ENCODE assay signal across 11 mouse cellular contexts in the genomic region with DNA sequence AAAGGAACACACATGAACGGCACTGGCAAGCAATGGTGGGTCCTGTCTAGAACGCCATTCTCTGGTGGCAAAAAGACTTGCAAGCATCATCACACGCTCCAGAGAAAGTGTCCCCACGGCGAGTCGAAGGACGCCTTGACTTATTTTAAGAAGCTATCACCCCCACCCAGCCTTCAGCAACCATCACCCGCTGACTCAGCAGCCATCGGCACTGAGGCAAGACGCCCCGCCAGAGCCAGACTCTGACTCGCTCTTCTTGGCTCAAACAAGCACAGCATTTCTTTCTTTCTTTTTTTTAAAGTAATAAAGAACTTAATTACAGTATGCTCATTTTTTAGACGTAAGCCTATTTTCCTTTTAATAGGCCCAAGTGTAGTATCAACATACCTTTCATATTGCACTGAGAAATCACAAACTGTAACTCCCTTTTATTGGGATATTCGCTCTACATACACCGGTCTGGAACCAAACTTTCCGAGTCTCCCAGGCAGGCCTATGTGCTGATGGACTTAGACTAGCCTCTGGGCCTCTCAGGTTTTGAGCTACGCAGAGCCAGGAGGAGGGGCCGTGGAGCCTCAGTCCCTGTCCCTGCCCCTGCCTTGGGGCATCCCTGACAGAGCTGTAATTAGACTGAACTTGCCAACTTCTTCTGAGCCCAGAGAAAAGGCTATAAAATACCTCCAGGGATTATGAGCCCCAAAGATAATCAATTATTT. TPM values are rescaled to one million over a fixed set of nuclear protein-coding genes. Genes with fewer than 3 reads are reported as not detected.
A peak's percentile ranks its signal among the peaks of the same experiment; 100 is the strongest.
DNase-seq lines count a peak whose midpoint lies in the region; ATAC-seq and TF ChIP-seq lines count a peak whose summit lies in the region.
"Had no signal": no experiment of that assay in that cellular context is flagged by ENCODE, and none has a peak within 500 bp of the region (broad histone marks: within the 10 kb centered on the region; RNA-seq: fewer than 3 reads in every experiment).

No protein-coding gene starts in this region.

- H3K27ac ChIP-seq in gastrocnemius, adult 2 months, result no peak overlapping the region
- peak overlapping the region; percentile 22; the same call in 1 of the 2 replicates for H3K27ac ChIP-seq in olfactory bulb, adult 2 months (ENCODE audit: insufficient read depth, low read depth, low read length)
- no peak overlapping the region for H3K27ac ChIP-seq in intestine, embryonic 15.5 days
- H3K27ac ChIP-seq: embryonic facial prominence, embryonic 12.5 days; hindbrain, embryonic 15.5 days; left cerebral cortex, adult 2 months; midbrain, embryonic 13.5 days had no signal

- 40% methylated on average over 18 of the region's 18 CpGs for WGBS in olfactory bulb, adult 2 months
- 74% methylated on average over 18 of the region's 18 CpGs for WGBS in intestine, embryonic 15.5 days

- H3K4me2 ChIP-seq in intestine, embryonic 15.5 days (replicated peaks), result no peak overlapping the region
- H3K4me2 ChIP-seq: embryonic facial prominence, embryonic 12.5 days; hindbrain, embryonic 15.5 days; midbrain, embryonic 13.5 days had no signal

- TF ChIP-seq POLR2A in olfactory bulb, adult 2 months (IDR thresholded peaks at IDR 0.05; ENCODE audit: insufficient read depth, low read depth, low read length), result no peak

- H3K36me3 ChIP-seq in intestine, embryonic 15.5 days, result no peaks in the 10 kb centered on the region
- H3K36me3 ChIP-seq: embryonic facial prominence, embryonic 12.5 days; hindbrain, embryonic 15.5 days; midbrain, embryonic 13.5 days had no signal

- H3K27me3 ChIP-seq in intestine, embryonic 15.5 days (replicated peaks), result no peaks in the 10 kb centered on the region
- H3K27me3 ChIP-seq: hindbrain, embryonic 15.5 days had no signal

- H3K4me1 ChIP-seq in olfactory bulb, adult 2 months (ENCODE audit: control insufficient read depth, insufficient read depth, low read length), result peaks cover 26% of the 10 kb centered on the region
- peaks cover 56% of the 10 kb centered on the region for H3K4me1 ChIP-seq in intestine, embryonic 15.5 days (replicated peaks)

- H3K9ac ChIP-seq in intestine, embryonic 15.5 days, result no peak overlapping the region
- H3K9ac ChIP-seq: embryonic facial prominence, embryonic 12.5 days; hindbrain, embryonic 15.5 days; midbrain, embryonic 13.5 days had no signal

- TF ChIP-seq CTCF in gastrocnemius, adult 2 months (IDR thresholded peaks at IDR 0.05), result no peak
- TF ChIP-seq CTCF in olfactory bulb, adult 2 months (IDR thresholded peaks at IDR 0.05; ENCODE audit: insufficient read depth, low read depth, low read length), result no peak

- no peaks in the 10 kb centered on the region for H3K9me3 ChIP-seq in intestine, embryonic 15.5 days
- H3K9me3 ChIP-seq: embryonic facial prominence, embryonic 12.5 days; hindbrain, embryonic 15.5 days; midbrain, embryonic 13.5 days had no signal

- H3K4me3 ChIP-seq in gastrocnemius, adult 2 months, result no peak overlapping the region
- no peak overlapping the region for H3K4me3 ChIP-seq in olfactory bulb, adult 2 months (ENCODE audit: insufficient read depth, low read depth, low read length)
- no peak overlapping the region for H3K4me3 ChIP-seq in intestine, embryonic 15.5 days (replicated peaks)
- H3K4me3 ChIP-seq: embryonic facial prominence, embryonic 12.5 days; hindbrain, embryonic 15.5 days; left cerebral cortex, adult 2 months; midbrain, embryonic 13.5 days had no signal

- intact Hi-C loops in left cerebral cortex, postnatal 25 days (cut with DNase I), result no loop called here
- intact Hi-C loops in left cerebral cortex, postnatal 10 days (cut with DNase I), result no loop called here
- intact Hi-C loops in gastrocnemius, adult 2 months (cut with DNase I), result no loop called here

- no peak for ATAC-seq in intestine, embryonic 15.5 days
- ATAC-seq: midbrain, embryonic 13.5 days had no signal

- peak; percentile 13 to 72 for DNase-seq in left cerebral cortex, postnatal 25 days (ENCODE audit: low spot score in 2 of 2)
- DNase-seq in left cerebral cortex, postnatal 10 days (ENCODE audit: extremely low spot score in 1 of 2, low spot score in 2 of 2), result no peak
- peak; percentile 35 for DNase-seq in embryo, embryonic 9.5 days (ENCODE audit: extremely low spot score)
- DNase-seq in gastrocnemius, adult 2 months, result peak; percentile 66
- DNase-seq in layer of hippocampus, postnatal 36 days, result no peak

RNA-seq across cellular contexts. Expression of a gene that starts 55.3 kb away (rescaled TPM):
- 1 to 10 TPM; 1.2 to 1.3 TPM for total RNA-seq in left cerebral cortex, postnatal 25 days (2021)
- total RNA-seq in left cerebral cortex, postnatal 10 days (2021), result 1 to 10 TPM; 1.8 to 2.1 TPM
- total RNA-seq in gastrocnemius, adult 2 months (2021), result under 1 TPM; 0.20 to 0.84 TPM
- polyA plus RNA-seq in olfactory bulb, adult 2 months (2012; ENCODE audit: insufficient read depth, insufficient read length, low replicate concordance, missing spikeins), result not detected in 2 replicates
- total RNA-seq in layer of hippocampus, postnatal 36 days (2021), result under 1 TPM; 0.65 to 0.91 TPM
- polyA plus RNA-seq in intestine, embryonic 15.5 days (2015; fragmentation: Nextera tagmentation; extraction: Ambion mirVana), result 18.8 and 19.3 TPM in 2 replicates

Comparison
In these comparisons a context has a peak if more than half of its experiments do, and no peak if none do; other contexts are left out.
1. DNase-seq: peak in left cerebral cortex, postnatal 25 days (2 of 2), embryo, embryonic 9.5 days (single experiment) and gastrocnemius, adult 2 months (single experiment); none in left cerebral cortex, postnatal 10 days (0 of 2) and layer of hippocampus, postnatal 36 days (0 of 2).